Mouse (Mus musculus): ENCODE data around the gene Ptk6. TPM values are rescaled to one million over a fixed set of nuclear protein-coding genes. Genes with fewer than 3 reads are reported as not detected.

The Ptk6 gene
- polyA plus RNA-seq, 1 experiment from 2014 or later: 0.56 TPM

- Histone ChIP-seq H3K4me1 (ENCODE audit: control insufficient read depth, insufficient read depth, low read length) (peaks cover 4% of the 10 kb centered on the region; the same call in 1 of the 2 replicates), H3K4me3 (replicated peaks; ENCODE audit: low read length) (no peak overlapping the region), H3K9ac (ENCODE audit: low read length) (no peak overlapping the region), H3K36me3 (ENCODE audit: control insufficient read depth, insufficient read depth, low read length) (no peaks in the 10 kb centered on the region), H3K27me3 (ENCODE audit: control insufficient read depth, insufficient read depth, low read length) (peaks cover 22% of the 10 kb centered on the region; the same call in 1 of the 2 replicates), H3K9me3 (replicated peaks; ENCODE audit: control insufficient read depth, low read length) (no peaks in the 10 kb centered on the region), H3K4me2 (ENCODE audit: low read depth, low read length) (no peak overlapping the region), H3K27ac (ENCODE audit: low read length) (no peak overlapping the region)
- 54% methylated on average over 6 of the region's 6 CpGs for WGBS
- ATAC-seq (ENCODE audit: insufficient read depth, low FRiP score): 0 out of 2 replicates have a peak, but pooled peaks have one; percentile 6
Measured at GRCm38 (mm10) chr2:181150281-181150680, 52.3 kb downstream of the Ptk6 start.

DNA sequence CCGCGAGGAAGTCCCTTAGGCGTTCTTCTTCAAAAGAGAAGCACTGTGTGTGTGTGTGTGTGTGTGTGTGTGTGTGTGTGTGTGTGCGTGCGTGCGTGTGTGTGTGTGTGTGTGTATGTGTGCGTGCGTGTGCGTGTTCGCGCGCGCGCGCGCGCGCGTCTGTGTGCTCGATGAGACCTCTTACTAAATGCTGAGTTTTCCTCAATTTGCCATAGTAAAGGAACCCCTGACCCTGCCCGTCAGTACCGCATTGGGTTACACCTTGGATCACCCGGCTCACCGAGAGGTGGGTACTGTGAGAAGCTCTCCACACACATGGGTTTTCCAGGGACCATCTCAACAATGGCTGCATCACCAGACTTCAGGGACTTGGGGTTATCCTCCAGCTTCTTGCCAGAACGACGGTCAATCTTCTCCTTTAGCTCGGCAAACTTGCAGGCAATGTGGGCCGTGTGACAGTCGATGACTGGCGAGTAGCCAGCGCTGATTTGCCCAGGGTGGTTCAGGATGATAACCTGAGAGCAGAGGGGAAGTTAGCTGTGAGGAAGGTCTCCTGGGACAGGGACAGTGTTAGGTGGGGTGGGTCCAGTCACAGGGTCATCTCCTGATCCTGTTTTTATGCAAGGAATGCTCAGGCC lies 54.2 kb downstream of the Ptk6 start:
- Histone ChIP-seq H3K27me3 (ENCODE audit: control insufficient read depth, insufficient read depth, low read length) (peaks cover 18% of the 10 kb centered on the region; the same call in 1 of the 2 replicates), H3K36me3 (ENCODE audit: control insufficient read depth, insufficient read depth, low read length) (no peaks in the 10 kb centered on the region), H3K9me3 (replicated peaks; ENCODE audit: control insufficient read depth, low read length) (no peaks in the 10 kb centered on the region), H3K4me1 (ENCODE audit: control insufficient read depth, insufficient read depth, low read length) (peaks cover 4% of the 10 kb centered on the region; the same call in 1 of the 2 replicates), H3K4me3 (replicated peaks; ENCODE audit: low read length) (peak overlapping the region; percentile 46), H3K9ac (ENCODE audit: low read length) (no peak overlapping the region), H3K4me2 (ENCODE audit: low read depth, low read length) (peak overlapping the region; percentile 82), H3K27ac (ENCODE audit: low read length) (no peak overlapping the region)
- 13% methylated on average over 31 of the region's 31 CpGs for WGBS
- no peak for ATAC-seq (ENCODE audit: insufficient read depth, low FRiP score)

DNA sequence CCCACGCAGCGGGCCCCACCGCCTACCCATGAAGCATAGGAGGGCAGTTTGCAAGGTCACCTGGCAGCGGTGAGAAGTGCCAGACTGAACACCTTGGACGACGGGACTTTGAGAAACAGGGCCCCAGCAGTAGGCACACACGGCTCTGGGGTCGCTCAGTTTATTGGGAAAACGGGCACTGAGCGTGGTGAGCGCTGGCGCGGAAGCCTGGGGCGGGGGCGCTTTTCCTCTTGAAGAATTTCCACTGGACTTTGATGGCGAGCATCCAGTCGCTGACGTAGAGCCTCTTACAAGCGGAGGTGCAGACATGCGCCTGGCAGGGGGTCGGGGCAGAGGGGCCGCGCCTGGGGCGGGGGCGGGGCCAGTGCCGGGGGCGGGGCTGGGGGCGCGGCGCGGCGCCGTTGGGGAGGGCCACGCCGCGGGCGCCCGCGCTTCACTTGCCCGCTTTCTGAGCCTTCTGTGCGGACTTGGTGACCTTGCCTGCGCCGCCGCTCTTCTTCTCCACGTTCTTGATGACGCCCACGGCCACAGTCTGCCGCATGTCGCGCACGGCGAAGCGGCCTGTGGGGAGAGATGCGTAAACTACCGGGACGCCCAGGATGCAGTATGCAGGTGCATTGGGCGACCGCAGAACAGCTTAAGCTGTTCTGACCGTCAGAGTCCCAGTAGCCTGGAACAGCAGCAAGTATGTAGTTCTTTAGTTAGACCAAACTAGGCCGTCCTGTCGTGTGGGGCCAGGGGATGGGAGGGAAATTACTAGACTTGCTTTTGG lies 54.9 kb downstream of the Ptk6 start:
- H3K27ac ChIP-seq (ENCODE audit: low read length): no peak overlapping the region
- 1% methylated on average over 57 of the region's 61 CpGs for WGBS
- no peaks in the 10 kb centered on the region for H3K36me3 ChIP-seq (ENCODE audit: control insufficient read depth, insufficient read depth, low read length)
- peaks cover 18% of the 10 kb centered on the region; the same call in 1 of the 2 replicates for H3K27me3 ChIP-seq (ENCODE audit: control insufficient read depth, insufficient read depth, low read length)
- peak overlapping the region; percentile 82 for H3K4me2 ChIP-seq (ENCODE audit: low read depth, low read length)
- ATAC-seq (ENCODE audit: insufficient read depth, low FRiP score): peak; percentile 56; the same call in 1 of the 2 replicates
- peaks cover 4% of the 10 kb centered on the region; the same call in 1 of the 2 replicates for H3K4me1 ChIP-seq (ENCODE audit: control insufficient read depth, insufficient read depth, low read length)
- peak overlapping the region; percentile 33; the same call in 1 of the 2 replicates for H3K9ac ChIP-seq (ENCODE audit: low read length)
- H3K4me3 ChIP-seq (replicated peaks; ENCODE audit: low read length): peak overlapping the region; percentile 46
- H3K9me3 ChIP-seq (replicated peaks; ENCODE audit: control insufficient read depth, low read length): no peaks in the 10 kb centered on the region

GRCm38 (mm10) chr2:181146976-181147545 lies 55.5 kb downstream of the Ptk6 start:
- Histone ChIP-seq H3K9ac (ENCODE audit: low read length) (no peak overlapping the region), H3K4me2 (ENCODE audit: low read depth, low read length) (no peak overlapping the region), H3K27ac (ENCODE audit: low read length) (no peak overlapping the region), H3K9me3 (replicated peaks; ENCODE audit: control insufficient read depth, low read length) (no peaks in the 10 kb centered on the region), H3K36me3 (ENCODE audit: control insufficient read depth, insufficient read depth, low read length) (no peaks in the 10 kb centered on the region), H3K4me3 (replicated peaks; ENCODE audit: low read length) (no peak overlapping the region), H3K4me1 (ENCODE audit: control insufficient read depth, insufficient read depth, low read length) (peaks cover 4% of the 10 kb centered on the region; the same call in 1 of the 2 replicates), H3K27me3 (ENCODE audit: control insufficient read depth, insufficient read depth, low read length) (peaks cover 18% of the 10 kb centered on the region; the same call in 1 of the 2 replicates)
- ATAC-seq (ENCODE audit: insufficient read depth, low FRiP score): no peak
- 40% methylated on average over 4 of the region's 4 CpGs for WGBS

DNA sequence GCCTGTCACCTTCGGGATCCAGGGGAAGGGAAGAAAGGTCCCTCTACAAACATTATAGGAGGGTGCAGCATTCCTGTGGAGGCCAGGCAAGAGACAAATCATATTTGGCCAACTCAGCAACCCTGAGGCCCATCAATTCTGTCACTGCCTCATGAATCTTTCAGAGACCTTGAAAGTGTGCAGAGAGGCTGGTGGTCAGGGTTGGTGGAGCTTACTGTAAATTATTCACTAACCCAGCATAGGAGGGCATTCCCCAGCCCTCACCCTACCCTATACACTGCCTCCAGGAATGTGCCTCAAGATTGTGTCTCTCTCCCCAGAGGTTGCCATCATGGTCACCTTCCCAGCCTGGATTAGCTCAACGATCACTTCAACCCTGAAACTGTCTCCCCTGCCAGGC lies 57.9 kb downstream of the Ptk6 start:
- no peaks in the 10 kb centered on the region for H3K36me3 ChIP-seq (ENCODE audit: control insufficient read depth, insufficient read depth, low read length)
- no peak overlapping the region for H3K27ac ChIP-seq (ENCODE audit: low read length)
- peaks cover 10% of the 10 kb centered on the region; the same call in 1 of the 2 replicates for H3K27me3 ChIP-seq (ENCODE audit: control insufficient read depth, insufficient read depth, low read length)
- no peak overlapping the region for H3K4me2 ChIP-seq (ENCODE audit: low read depth, low read length)
- ATAC-seq (ENCODE audit: insufficient read depth, low FRiP score): no peak
- H3K9ac ChIP-seq (ENCODE audit: low read length): no peak overlapping the region
- no peak overlapping the region for H3K4me3 ChIP-seq (replicated peaks; ENCODE audit: low read length)
- 74% methylated on average over 2 of the region's 2 CpGs for WGBS
- no peaks in the 10 kb centered on the region for H3K9me3 ChIP-seq (replicated peaks; ENCODE audit: control insufficient read depth, low read length)
- peaks cover 4% of the 10 kb centered on the region; the same call in 1 of the 2 replicates for H3K4me1 ChIP-seq (ENCODE audit: control insufficient read depth, insufficient read depth, low read length)

Other genes starting within 250 kb of the Ptk6 start
- 53.7 and 59.9 TPM in 2 replicates for gene Nkain4, start 248.1 kb downstream of the Ptk6 start, polyA plus RNA-seq (2015; fragmentation: Nextera tagmentation; extraction: Ambion mirVana)
- gene Arfgap1, start 235.6 kb downstream of the Ptk6 start, polyA plus RNA-seq (2015; fragmentation: Nextera tagmentation; extraction: Ambion mirVana): 104 and 108 TPM in 2 replicates
- gene Col20a1, start 216.3 kb downstream of the Ptk6 start, polyA plus RNA-seq (2015; fragmentation: Nextera tagmentation; extraction: Ambion mirVana): 0.94 TPM in 2 replicates
- 0.81 and 1.2 TPM in 2 replicates for gene Chrna4, start 159.2 kb downstream of the Ptk6 start, polyA plus RNA-seq (2015; fragmentation: Nextera tagmentation; extraction: Ambion mirVana)
- gene Kcnq2, start 67.5 kb downstream of the Ptk6 start, polyA plus RNA-seq (2015; fragmentation: Nextera tagmentation; extraction: Ambion mirVana): 1.1 TPM in 2 replicates
- 0.10 and 0.17 TPM in 2 replicates for gene Eef1a2, start 45.8 kb downstream of the Ptk6 start, polyA plus RNA-seq (2015; fragmentation: Nextera tagmentation; extraction: Ambion mirVana)
- gene Ppdpf, start 15.5 kb downstream of the Ptk6 start, polyA plus RNA-seq (2015; fragmentation: Nextera tagmentation; extraction: Ambion mirVana): 220 and 249 TPM in 2 replicates
- 0.19 and 0.40 TPM in 2 replicates for gene Srms, start 10.4 kb upstream of the Ptk6 start, polyA plus RNA-seq (2015; fragmentation: Nextera tagmentation; extraction: Ambion mirVana)
- gene Fndc11, start 17.2 kb upstream of the Ptk6 start, polyA plus RNA-seq (2015; fragmentation: Nextera tagmentation; extraction: Ambion mirVana): 0.23 and 0.52 TPM in 2 replicates
- gene Helz2, start 39.2 kb upstream of the Ptk6 start, polyA plus RNA-seq (2015; fragmentation: Nextera tagmentation; extraction: Ambion mirVana): 1.9 and 2.8 TPM in 2 replicates
- 11.8 and 12.5 TPM in 2 replicates for gene Gmeb2, start 85.2 kb upstream of the Ptk6 start, polyA plus RNA-seq (2015; fragmentation: Nextera tagmentation; extraction: Ambion mirVana)
- gene Stmn3, start 111.7 kb upstream of the Ptk6 start, polyA plus RNA-seq (2015; fragmentation: Nextera tagmentation; extraction: Ambion mirVana): 34.0 and 37.1 TPM in 2 replicates
- 33.8 and 39.0 TPM in 2 replicates for gene Rtel1, start 117.0 kb upstream of the Ptk6 start, polyA plus RNA-seq (2015; fragmentation: Nextera tagmentation; extraction: Ambion mirVana)
- 34.5 and 35.6 TPM in 2 replicates for gene Zgpat, start 162.1 kb upstream of the Ptk6 start, polyA plus RNA-seq (2015; fragmentation: Nextera tagmentation; extraction: Ambion mirVana)
- gene Arfrp1, start 162.6 kb upstream of the Ptk6 start, polyA plus RNA-seq (2015; fragmentation: Nextera tagmentation; extraction: Ambion mirVana): 53.7 and 59.5 TPM in 2 replicates
- 17.8 and 19.9 TPM in 2 replicates for gene Lime1, start 177.3 kb upstream of the Ptk6 start, polyA plus RNA-seq (2015; fragmentation: Nextera tagmentation; extraction: Ambion mirVana)

Data from stomach, embryonic 16.5 days (tissue).